Mouse (Mus musculus): ENCODE measurements around the gene Cry1.

Gene Cry1

GRCm38 (mm10) chr10:85159989-85160619 lies 24.8 kb downstream of the Cry1 start:
- no peak for DNase-seq

GRCm38 (mm10) chr10:85157451-85157850 lies 27.4 kb downstream of the Cry1 start:
- DNase-seq, result no peak

- DNase-seq, result peak; percentile 50 to 81
Observed at GRCm38 (mm10) chr10:85154195-85154594, 30.7 kb downstream of the Cry1 start.

GRCm38 (mm10) chr10:85149226-85149625 lies 35.6 kb downstream of the Cry1 start:
- no peak for DNase-seq

GRCm38 (mm10) chr10:85146282-85146681 lies 38.6 kb downstream of the Cry1 start:
- DNase-seq, result no peak

GRCm38 (mm10) chr10:85141465-85141864 lies 43.4 kb downstream of the Cry1 start:
- DNase-seq, result no peak

- no peak for DNase-seq
Observed at GRCm38 (mm10) chr10:85136573-85136972, 48.3 kb downstream of the Cry1 start.

- peak; percentile 54 to 75 for DNase-seq
Observed at GRCm38 (mm10) chr10:85128453-85128852, 56.4 kb downstream of the Cry1 start.

GRCm38 (mm10) chr10:85127395-85128287 lies 57.2 kb downstream of the Cry1 start, which contains the start of gene Mterf2:
Gene Mterf2 (minus strand): TSS chr10:85128027.
- DNase-seq, result peak; percentile 94 to 99

GRCm38 (mm10) chr10:85125184-85125583 lies 59.7 kb downstream of the Cry1 start:
- DNase-seq, result no peak

- no peak for DNase-seq
Observed at GRCm38 (mm10) chr10:85114409-85114808, 70.5 kb downstream of the Cry1 start.

- DNase-seq, result peak; percentile 33 to 38
Observed at GRCm38 (mm10) chr10:85103085-85103885, 81.6 kb downstream of the Cry1 start.

GRCm38 (mm10) chr10:85102247-85103084 lies 82.4 kb downstream of the Cry1 start, which contains the start of the genes Fhl4 and Tmem263:
Gene Fhl4 (minus strand): TSS chr10:85102495.
Gene Tmem263 (plus strand): TSS chr10:85102627.
- DNase-seq, result peak; percentile 71 to 88

- peak; percentile 0 to 19 for DNase-seq
Observed at GRCm38 (mm10) chr10:85101841-85102240, 83.0 kb downstream of the Cry1 start.
